Mouse (Mus musculus) urinary bladder, postnatal 4 days (tissue): ENCODE results near the gene Gm20388.

Experiments used
- DNase-seq, 2 experiments: peaks; one replicate each; pipeline ENCODE4 v3.0.0; 2021 to 2022; ENCODE audit warnings: low spot score in 2 of 2

The Gm20388 gene

DNA sequence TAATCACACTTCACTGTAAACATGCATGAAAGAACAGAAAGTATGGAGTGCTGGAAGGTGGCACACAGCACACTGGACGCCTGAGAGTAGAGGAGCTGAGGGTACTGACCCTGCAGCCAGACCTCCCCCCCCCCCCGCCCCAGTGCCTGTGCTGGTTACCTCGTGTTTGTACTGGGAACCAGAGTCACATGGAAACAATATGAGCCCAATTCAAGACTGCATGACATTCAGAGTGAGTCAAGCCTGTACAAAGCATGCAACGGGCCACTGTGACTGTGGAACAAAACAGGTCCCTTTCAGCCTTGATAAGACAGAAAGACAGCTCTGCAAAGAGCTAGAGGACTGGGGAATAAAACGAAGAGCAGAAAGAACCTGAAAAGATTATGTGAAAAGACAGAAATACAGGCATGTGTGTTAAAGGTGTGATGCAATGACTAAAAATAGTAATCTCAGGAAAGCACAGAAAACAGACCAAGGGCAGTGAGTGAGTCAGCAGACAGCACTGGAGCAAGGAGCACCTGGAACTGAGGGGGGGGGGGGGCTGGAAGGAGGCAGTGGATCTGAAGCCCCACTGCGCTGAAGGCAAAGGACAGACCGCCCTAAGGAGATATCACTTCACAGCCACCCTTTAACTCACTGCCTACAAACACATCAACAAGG lies 3012.9 kb downstream of the Gm20388 start:
- DNase-seq, result no peak

DNA sequence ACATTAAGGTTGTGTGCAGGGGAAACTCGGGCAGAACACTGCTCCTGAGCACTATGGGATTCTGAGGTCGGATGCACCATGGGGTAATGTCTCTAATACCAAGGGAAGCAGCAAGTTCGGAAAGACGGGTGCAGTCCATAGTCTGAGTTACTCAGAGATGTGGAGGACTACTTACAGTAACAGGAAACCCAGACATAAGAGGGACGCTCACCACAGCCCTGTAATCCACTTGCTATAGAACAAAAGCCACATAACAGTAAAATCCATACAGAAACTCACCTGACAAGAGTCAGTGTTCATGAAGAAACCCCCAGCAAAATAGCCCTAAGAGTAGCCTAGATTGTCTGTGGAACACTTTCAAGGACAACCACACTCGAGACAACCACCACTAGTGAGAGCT lies 3013.4 kb downstream of the Gm20388 start:
- no peak for DNase-seq

DNA sequence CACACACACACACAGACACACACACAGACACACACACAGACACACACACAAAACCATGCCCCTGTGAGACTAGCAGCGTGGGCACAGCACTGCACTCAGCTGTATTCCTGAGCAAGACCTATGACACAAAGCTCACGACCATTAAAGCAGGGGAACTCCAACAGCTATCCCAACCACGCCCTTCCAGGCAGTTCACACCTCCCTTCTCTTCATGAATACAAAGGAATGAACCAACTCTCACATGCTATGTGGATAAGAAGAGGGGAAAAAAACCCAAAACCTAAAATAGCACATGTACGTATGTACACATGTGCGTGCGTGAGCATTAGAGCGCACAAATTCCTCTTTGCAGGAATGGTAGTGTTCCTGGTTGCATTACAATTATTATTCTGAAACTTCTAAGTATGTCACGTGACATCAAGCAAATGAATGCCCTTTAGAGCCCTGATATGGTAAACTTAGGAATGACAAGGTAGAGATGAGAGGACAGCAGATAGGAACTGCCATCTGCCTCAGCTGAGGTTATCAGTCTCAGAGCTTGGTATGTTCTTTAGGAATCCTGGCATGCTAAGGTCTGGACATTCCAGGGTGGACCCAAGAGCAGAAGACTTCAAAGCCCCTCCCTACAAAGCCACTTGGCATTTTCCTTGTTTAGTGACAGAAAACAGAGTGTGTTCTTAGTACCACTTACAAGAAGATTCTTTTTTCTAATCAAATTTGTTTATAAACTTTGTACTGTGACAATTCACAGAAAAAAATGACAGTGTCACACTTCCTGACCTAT lies 3015.5 kb downstream of the Gm20388 start:
- no peak for DNase-seq

GRCm38 (mm10) chr8:122926782-122927181 lies 3016.1 kb downstream of the Gm20388 start:
- no peak for DNase-seq

- no peak for DNase-seq
Observed at GRCm38 (mm10) chr8:122927841-122928240, 3017.2 kb downstream of the Gm20388 start.

DNA sequence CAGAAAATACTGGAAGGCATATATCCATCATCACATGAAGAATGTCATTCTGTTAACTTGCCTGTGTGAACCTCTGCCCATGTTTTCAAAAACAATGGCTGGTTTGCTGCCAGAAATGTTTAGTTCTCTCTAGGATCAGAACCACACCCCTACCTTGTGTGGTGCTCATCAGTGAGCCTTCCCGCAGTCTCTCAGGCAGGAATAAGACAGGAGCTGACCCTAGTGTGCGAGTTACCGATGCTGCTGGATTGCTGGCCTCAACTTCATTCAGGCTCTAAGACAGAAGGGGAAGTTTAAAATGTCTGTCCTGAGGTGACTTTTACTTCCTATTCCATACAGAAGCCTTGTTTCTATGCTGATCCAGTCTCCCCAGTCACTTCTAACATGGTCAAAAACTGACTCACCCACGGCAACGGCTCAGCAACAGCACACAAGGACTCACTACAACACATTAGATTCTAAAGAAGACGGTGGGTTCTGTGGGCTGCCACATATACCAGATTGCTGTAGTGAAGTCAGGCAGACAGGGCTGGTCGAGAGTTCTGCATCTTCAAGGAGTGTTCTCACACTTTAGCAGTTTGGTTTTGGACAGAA lies 3018.1 kb downstream of the Gm20388 start:
- no peak for DNase-seq

DNA sequence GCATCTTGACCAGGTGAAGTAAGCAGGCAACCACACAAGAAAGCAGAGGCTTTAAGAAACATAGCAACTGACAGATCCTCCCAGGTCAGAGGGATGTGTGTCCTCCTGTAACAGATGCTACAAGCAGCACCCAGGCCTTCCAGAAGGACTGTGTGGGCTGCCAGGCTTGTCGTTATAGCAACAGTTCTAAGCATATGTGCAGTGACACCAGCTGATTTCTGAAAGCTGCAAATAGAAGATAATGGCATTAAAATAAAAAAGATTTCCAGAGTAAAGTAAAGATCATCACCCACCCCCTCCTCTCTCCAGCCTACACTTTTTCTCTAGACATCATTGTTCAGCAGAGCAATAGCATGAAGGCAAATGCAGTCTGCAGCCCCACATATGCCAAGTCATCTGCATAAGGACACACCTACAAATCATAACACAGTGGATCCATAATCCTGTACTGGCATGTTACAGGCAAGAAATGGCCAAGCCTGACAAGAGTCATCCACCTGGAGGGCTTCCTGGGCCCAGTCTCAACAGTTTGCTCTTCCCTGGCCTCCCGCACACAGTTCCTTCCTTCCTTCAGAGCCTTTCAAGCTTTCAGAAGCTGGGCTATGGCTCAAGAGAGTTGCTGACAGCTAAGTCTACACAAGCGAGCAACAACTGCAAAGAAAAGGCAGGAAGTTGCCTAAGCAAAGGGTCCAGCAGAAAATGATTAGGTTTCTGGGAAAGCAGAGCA lies 3021.4 kb downstream of the Gm20388 start:
- no peak for DNase-seq

- no peak for DNase-seq
Observed at GRCm38 (mm10) chr8:122932561-122932959, 3021.9 kb downstream of the Gm20388 start.

GRCm38 (mm10) chr8:122933973-122934372 lies 3023.3 kb downstream of the Gm20388 start:
- no peak for DNase-seq

- DNase-seq, result no peak
Observed at GRCm38 (mm10) chr8:122935118-122935517, 3024.5 kb downstream of the Gm20388 start.

DNA sequence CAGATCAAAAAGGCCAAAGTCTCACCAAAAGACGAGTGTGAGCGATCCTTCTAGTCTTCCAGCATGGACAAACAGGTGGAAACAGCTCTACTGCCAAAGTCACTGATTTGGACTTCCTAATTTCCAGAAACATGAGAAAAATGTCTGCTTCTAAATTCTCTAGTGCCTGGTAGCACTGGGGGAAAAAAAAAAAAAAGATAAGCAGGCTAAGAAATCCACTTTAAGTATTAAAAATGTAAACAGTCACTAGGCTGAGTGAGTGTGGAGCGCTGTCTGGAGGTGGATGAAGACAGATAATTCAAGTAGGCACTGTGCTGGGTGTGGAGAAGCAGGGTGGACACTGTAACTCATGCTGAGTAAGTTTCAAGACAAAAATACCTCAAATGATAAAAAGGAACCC lies 3025.3 kb downstream of the Gm20388 start:
- DNase-seq, result no peak

DNA sequence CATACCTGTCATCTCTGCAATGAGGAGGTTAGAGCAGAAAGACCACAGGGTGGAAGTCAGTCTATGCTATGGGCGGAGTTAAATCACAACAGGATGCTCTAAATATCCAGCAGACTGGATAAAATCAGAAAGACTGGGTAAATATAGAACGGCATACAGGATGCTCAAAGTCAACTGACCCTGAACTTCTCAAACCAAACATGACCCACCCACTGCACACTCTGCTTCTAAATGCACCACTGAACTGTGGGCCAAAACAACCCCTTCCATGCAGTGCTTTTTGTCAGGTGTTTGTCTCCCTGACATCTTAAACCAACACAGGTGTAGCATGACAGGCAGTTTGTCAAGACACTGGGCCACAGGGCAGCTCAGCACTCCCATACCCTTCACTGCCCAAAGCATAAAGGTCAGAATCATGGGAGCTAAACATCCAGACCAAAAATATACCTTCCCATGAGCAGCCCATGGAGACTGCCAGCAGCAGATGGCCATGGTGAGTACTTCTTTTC lies 3027.0 kb downstream of the Gm20388 start:
- DNase-seq, result no peak

GRCm38 (mm10) chr8:122938170-122938569 lies 3027.5 kb downstream of the Gm20388 start:
- no peak for DNase-seq

DNA sequence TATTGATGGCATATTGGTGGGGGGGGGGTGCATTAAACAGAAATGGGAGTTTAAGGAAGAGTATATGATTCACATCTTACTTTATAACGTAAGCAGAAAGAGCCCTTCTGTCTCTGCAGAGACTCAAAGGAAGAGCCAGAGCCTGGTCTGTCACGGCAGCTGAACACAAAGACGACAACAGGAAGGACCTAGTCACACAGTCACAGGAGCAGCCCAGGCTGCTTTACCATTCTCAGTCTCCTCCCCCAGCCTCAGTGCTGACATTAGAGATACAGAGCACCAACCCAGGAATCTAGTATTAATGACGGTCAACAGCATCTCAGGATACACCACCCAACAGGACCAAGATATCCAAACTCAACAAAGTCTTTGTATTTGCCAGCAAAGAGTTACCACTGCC lies 3027.9 kb downstream of the Gm20388 start:
- DNase-seq, result no peak

GRCm38 (mm10) chr8:122942803-122943713 lies 3032.4 kb downstream of the Gm20388 start:
- no peak for DNase-seq

GRCm38 (mm10) chr8:122945775-122946174 lies 3035.1 kb downstream of the Gm20388 start:
- DNase-seq, result no peak

DNA sequence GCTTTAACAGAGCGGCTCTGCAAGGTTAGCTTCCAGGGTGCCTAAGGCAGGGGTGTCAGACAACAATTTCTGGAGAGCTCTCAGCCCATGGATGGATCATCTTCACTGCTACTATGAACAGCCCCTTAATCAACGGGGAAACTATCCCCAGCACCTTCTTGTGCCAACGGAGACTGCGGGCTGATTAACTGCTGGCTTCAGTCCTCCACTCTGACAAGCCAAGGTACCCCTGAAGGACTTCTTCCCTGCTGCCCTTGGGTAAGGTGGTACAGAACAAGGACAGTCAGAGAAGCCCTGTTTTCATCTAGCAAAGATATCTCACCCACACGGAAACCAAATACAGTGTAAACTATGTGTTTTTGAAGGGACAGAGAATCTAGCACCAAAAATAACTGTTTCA lies 3039.1 kb downstream of the Gm20388 start:
- DNase-seq, result no peak

- no peak for DNase-seq
Observed at GRCm38 (mm10) chr8:122951456-122951855, 3040.8 kb downstream of the Gm20388 start.

DNA sequence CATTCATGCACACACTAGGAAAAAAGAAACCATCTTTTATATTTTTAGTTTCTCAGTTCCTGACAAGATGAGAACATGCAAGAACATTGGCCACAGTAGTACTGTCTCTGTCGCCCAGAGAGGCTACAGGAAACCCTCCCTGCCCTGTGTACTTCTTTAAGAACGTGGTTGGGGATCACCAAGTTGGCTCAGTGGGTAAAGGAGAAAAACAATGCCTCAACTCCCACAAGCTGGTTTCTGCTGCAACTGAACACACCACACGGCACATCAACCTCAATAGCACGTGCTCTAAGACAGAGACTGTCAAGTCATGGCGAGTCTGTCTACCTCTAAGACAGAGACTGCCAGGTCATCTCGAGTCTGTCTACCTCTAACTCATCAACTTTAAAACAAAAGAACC lies 3042.4 kb downstream of the Gm20388 start:
- DNase-seq, result no peak

DNA sequence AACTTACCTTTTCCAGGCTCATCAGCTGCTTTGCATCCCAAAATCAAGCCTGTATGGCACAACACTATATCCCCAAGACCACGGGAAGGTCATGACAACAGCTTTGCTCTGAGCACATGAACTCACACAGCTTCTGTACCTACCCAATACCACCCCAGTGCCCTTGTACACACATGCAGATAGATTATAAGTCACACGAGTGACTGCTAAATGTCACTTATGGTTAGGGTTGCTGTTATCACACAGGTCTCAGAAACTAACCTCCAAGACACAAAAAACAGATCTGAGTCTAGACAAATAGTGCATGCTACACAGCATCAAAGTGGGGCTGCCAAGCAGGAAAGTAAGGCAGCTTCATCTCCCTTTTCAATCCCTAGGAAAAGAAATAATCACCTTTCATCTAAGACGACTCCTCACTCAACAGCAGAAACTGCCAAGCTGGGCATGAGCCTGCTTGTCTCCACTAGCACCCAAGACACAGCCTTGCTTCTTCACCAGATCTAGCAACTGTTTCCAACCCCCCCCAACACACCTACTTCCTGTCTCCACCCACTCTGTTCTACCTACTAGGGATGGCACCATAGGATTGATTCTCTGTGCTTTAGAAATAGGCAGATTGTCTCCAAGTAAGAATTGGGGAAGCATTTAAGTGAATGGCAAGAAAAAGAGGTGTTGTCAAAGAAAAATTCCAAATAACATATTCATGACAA lies 3043.6 kb downstream of the Gm20388 start:
- no peak for DNase-seq
